Mouse (Mus musculus) left cerebral cortex, postnatal 25 days (tissue): Measurements from ENCODE around the gene Pacsin3. TPM values are rescaled to one million over a fixed set of nuclear protein-coding genes. Genes with fewer than 3 reads are reported as not detected.
"Not testable (repeated sequence)": the region's sequence is repeated elsewhere in the genome, so short reads cannot be mapped to it uniquely, and the experiment has no call there.

ENCODE experiments used
- DNase-seq, 2 experiments: peaks; one replicate each; pipeline ENCODE4 v3.0.0; 2022; ENCODE audit warnings: low spot score in 2 of 2, mixed read lengths in 1 of 2
- intact Hi-C: fragments of 180-260 bp; cut with DNase I; formaldehyde crosslinking; loops from one replicate; pipeline ENCODE4 v1.15.1; 2025
- total RNA-seq, 2 experiments: library from RNA; stranded (reverse); gene quantifications; 2 replicates each; pipeline ENCODE4 v1.2.3; 2021

Gene Pacsin3
- total RNA-seq: 10 to 100 TPM; 33.6 to 40.5 TPM

GRCm38 (mm10) chr2:91255661-91256150 lies at the start of gene Pacsin3:
Gene Pacsin3, plus strand, starts transcription at chr2:91255954.
- intact Hi-C loops: loop anchor here (2.0 kb wide), 1 partner anchor 19 kb away; the partner anchor contains the start of gene Ddb2
- peak in 1 of 2 experiments; percentile 76 for DNase-seq

- intact Hi-C loops: no loop called here
- DNase-seq: no peak
Observed at GRCm38 (mm10) chr2:91206254-91206775, 49.4 kb upstream of the Pacsin3 start.

GRCm38 (mm10) chr2:91213311-91213710 lies 42.4 kb upstream of the Pacsin3 start:
- intact Hi-C loops: no loop called here
- DNase-seq: no peak

- peak in 1 of 2 experiments; percentile 35 for DNase-seq
- intact Hi-C loops: no loop called here
Observed at GRCm38 (mm10) chr2:91217032-91217431, 38.7 kb upstream of the Pacsin3 start.

DNA sequence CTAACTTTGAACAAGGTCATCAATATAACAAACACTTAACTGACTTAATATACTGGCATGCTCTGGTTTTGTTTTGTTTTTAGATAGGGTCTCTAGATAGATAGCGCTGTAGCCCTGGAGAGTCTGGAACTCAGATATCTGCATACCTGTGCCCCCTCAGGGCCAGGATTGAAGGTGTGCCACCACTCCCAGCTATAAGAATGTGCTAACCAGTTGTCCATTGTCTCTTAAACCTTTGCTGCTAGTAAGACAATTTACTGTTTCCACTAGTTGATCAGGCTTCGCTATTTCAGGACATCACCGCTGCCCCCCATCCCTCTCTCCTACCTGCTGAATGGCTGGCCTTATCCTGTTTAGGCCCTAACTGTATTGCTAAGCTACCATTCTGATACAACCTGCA lies 35.3 kb upstream of the Pacsin3 start:
- no peak for DNase-seq
- intact Hi-C loops: no loop called here

DNA sequence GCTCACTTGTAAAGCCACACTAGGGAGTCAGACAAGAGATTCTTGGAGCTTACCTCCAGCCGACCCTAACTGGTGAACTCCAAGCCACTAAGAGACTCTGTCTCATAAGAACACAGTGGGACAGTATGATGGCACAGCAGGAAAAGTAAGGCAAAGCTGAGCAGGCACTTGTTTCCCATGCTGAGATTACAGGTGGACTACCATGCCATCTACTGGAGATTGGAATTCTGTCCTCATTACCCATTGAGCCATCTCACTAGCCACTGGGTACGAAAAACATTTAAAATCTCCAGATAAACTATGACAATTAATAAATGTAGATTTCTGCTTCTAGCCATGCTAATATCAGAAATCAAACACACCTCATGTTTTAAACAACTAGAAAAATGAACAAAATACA lies 32.1 kb upstream of the Pacsin3 start:
- intact Hi-C loops: no loop called here
- peak in 1 of 2 experiments; percentile 29 for DNase-seq

DNA sequence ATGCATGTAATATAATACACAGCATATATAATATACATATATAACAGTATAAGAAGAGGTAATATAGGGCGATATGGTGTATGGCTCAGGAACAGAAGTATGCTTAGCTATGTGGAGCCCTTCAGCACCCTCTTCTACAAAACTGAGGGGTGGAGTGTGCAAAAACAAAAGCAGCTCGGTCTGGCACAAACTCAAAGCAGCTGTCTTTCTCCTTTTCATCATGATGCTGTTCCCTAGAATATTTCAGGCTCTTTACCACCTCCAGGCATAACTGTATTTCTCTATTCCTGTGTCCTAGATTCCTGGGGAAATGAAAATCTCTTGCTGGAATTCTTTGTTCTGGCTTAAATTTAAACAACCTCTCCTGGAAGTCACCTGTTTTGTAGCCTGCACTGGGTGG lies 26.0 kb upstream of the Pacsin3 start:
- peak; percentile 22 to 90 for DNase-seq
- intact Hi-C loops: loop anchor here (2.0 kb wide), 1 partner anchor 47 kb away; the partner anchor contains the start of gene Madd

DNA sequence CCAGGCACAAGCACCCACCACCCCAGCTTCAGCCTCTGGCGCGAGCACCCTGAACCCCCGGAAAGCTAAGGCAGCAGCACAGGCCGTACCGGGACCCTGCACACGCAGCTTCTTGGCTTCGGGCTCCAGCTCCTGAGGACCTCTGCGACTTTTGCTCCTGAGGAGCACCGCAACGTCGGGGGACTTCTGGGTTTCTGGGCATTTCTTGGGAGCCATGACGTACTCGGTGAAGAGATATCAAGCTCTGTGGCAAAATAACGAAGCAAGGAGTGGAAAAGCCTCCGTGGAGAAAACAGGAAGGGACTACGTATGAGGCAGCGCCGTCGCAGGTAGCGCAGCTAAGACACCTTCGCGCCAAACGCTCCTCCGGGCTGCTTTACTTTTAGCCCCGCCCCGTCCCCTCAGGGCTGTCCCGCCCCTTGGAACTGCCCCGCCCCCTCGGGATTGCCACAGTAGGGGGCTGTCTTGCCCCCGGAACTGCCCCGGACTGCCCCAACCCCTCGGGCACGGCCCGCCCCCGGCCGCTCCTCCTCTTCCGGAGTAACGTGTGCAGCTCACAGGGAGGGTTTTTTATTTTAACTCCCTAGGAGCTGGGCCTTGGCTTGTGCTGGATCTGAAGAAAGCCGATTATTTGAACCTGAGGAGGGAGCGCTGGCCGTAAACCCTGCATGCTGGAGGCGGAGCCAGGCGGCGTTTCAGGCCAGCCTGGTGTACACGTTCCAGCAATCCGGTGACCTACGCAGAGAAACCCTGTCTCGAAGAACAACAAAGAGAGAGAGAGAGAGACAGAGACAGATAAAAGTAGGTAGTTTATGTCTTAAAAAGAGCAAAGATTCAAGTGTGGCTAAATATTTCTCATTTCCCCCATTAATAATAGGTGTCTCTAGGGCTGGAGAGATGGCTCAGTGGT lies 18.9 kb upstream of the Pacsin3 start, which contains the start of gene Ddb2:
Ddb2 (minus strand) TSS at position 382 of the 910 bp plus-strand sequence.
- DNase-seq: peak; percentile 84 to 92
- intact Hi-C loops: loop anchor here (2.0 to 5.0 kb wide), 3 partner anchors 20 to 120 kb away; partner anchors contain the start of genes Acp2, Mybpc3 and Nr1h3

DNA sequence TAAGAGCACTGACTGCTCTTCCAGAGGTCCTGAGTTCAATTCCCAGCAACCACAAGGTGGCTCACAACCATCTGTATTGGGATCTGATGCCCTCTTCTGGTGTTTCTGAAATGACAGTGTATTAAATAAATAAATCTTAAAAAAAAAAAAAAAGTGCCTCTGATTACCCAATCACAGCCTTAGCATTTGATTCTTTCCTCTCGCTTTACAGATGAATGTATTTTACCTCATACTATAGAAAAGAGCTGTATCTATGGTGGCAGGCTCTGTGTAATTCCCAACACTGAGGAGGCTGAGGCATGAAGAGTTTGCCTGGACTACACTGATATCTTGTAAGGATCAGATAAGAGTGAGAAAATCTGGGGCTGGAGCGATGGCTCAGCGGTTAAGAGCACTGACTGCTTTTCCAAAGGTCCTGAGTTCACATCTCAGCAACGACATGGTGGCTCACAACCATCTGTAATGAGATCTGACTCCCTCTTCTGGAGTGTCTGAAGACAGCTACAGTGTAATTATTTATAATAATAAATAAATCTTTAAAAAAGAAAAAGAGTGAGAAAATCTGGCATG lies 18.2 kb upstream of the Pacsin3 start:
- intact Hi-C loops: loop anchor here (2.0 to 5.0 kb wide), 3 partner anchors 19 to 120 kb away; partner anchors contain the start of genes Acp2, Mybpc3 and Nr1h3
- DNase-seq: not testable (repeated sequence)

DNA sequence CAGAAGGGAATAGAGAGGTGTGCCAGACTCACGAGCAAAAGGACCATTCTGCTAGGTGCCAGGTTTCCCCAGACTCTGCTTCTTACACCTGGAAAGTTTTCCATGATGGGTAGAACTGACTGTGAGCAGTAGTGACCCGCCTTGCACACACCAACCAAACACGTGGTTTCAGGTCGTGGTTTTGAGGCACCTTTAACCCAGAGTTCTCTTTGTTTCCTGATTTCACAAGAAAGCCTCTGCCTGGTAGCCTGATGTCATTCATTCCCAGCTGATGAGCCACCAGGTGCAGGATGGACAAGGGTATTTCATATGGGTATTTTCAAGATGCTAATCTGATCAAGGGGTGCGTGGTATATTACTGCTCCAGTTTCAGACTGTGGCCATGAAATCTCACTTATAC lies 13.2 kb upstream of the Pacsin3 start:
- intact Hi-C loops: no loop called here
- DNase-seq: no peak

DNA sequence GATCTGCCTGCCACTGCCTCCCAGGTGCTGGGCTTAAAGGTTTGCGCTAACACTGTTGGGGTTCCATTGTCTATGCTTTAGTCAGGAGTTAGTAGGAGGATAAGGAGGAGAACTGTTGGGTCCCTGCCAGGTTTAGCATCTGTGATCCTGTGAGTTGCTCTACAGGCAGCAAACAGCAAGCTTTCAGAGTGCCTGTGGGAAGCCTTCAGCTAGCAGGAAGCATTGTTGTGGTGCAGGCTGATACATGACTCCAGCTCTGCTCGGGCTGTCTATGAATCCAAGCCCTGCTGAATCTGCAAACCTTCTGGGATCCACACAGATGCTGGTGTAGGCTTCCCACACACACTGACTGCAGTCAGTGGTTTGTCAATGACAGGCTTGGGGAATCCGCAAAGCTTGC lies 12.3 kb upstream of the Pacsin3 start:
- peak; percentile 63 to 92 for DNase-seq
- intact Hi-C loops: no loop called here

DNA sequence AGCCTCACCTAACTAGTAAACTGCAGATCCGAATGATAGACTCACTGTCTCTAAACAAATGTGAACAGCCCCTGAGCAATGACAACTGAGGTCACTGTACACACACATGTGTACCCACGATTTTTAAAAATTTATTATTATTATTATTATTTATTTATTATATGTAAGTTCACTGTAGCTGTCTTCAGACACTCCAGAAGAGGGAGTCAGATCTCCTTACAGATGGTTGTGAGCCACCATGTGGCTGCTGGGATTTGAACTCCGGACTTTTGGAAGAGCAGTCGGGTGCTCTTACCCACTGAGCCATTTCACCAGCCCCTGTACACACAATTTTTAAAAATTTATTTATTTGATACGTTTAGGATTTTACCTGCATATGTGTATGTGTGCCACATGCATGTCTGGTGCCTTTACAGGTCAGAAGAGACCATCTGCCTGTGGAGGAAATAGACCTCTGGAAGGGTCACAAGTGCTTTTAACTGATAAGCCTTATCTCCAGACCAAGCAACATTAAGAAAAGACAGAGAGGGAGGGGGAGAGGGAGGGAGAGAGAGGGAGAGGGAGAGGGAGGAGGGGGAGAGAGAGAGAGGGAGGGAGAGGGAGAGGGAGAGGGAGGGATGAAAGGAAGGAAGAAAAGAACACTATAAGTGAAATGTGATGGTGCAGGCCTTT lies 11.1 kb upstream of the Pacsin3 start:
- DNase-seq: no peak
- intact Hi-C loops: no loop called here

- DNase-seq: no peak
- intact Hi-C loops: no loop called here
Observed at GRCm38 (mm10) chr2:91248366-91248765, 7.4 kb upstream of the Pacsin3 start.

DNA sequence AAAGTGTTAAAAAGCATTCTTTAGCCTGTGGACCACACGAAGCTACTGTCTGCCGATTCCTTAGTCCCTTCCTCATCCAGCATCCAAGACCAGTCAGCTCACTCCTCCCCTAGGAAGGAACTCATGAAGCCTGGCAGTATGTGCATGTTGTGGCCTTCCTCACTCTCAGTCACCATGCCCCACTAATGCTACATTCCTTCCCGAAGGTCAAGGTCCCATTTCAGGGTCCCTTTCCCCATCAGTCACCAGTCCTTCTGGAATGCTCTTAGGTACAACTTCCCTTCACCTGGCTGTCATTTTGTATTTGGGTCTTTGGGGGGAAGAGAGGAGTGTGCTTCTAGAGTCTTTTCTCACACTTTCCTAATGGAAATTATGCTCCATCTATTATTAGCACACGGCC lies 3.8 kb upstream of the Pacsin3 start:
- intact Hi-C loops: no loop called here
- DNase-seq: no peak

GRCm38 (mm10) chr2:91252512-91252911 lies 3.2 kb upstream of the Pacsin3 start:
- intact Hi-C loops: no loop called here
- DNase-seq: no peak

DNA sequence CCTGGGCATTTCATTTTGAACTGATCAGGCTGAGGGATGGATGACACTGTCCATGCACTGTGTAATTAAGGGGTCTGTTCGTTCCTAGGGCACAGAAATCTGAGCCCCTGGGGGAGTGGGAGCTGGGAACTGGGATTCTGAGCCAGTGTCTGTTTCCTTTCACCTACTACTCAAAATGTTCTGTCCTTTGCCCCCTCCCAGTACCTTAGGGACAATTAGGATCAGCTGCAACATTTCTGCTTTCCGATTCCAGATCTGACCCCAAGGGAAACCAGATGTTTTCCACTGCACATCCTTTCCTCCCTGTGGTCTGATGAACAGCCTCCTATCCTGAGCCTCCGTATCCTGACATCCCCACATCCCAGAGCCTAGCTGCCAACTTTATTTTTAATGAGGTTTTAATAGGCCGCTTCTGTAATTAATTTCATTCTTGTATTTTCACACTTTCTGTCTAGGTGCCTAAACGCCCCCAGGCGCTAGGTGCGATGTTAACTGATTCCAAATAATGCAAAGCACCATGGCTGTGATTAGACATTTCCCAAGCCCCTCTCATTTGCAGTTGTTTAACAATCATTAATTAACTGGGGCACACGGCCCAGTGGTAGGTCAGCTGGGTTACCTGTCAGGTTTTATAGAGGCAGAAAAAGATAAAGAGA lies 901 bp upstream of the Pacsin3 start:
- intact Hi-C loops: no loop called here

GRCm38 (mm10) chr2:91256256-91257125 lies 737 bp downstream of the Pacsin3 start:
- intact Hi-C loops: loop anchor here (2.0 kb wide), 1 partner anchor 20 kb away; the partner anchor contains the start of gene Ddb2
- DNase-seq: peak; percentile 52 to 61

More for the DNA sequence above, 901 bp upstream of the Pacsin3 start:
- DNase-seq: no peak
